Mouse (Mus musculus): ENCODE data around the gene Camkv. TPM values are rescaled to one million over a fixed set of nuclear protein-coding genes. Genes with fewer than 3 reads are reported as not detected.
A peak's percentile ranks its signal among the peaks of the same experiment; 100 is the strongest.

Camkv gene
- polyA plus RNA-seq, 1 experiment from 2014 or later, result 2.6 TPM

GRCm38 (mm10) chr9:107984754-107985055 lies 49.2 kb downstream of the Camkv start:
- DNase-seq (ENCODE audit: low spot score) (no peak), ATAC-seq (ENCODE audit: low read depth) (no peak)
- H3K36me3 ChIP-seq (ENCODE audit: control insufficient read depth, insufficient read depth, low read length), result peaks cover 9% of the 10 kb centered on the region; the same call in 1 of the 2 replicates
- peak overlapping the region; percentile 77 for H3K4me3 ChIP-seq (ENCODE audit: low read depth, low read length)
- 22% methylated on average over 9 of the region's 9 CpGs for WGBS
- no peaks in the 10 kb centered on the region for H3K27me3 ChIP-seq (replicated peaks; ENCODE audit: control insufficient read depth, insufficient read depth, low read length)
- H3K4me2 ChIP-seq (ENCODE audit: low read depth, low read length), result peak overlapping the region; percentile 74
- H3K9me3 ChIP-seq (ENCODE audit: control insufficient read depth, low read length), result no peaks in the 10 kb centered on the region
- peak overlapping the region; percentile 83 for H3K9ac ChIP-seq (ENCODE audit: low read depth, low read length)
- H3K4me1 ChIP-seq (ENCODE audit: control insufficient read depth, insufficient read depth, low read length), result peaks cover 38% of the 10 kb centered on the region
- H3K27ac ChIP-seq (replicated peaks; ENCODE audit: low read depth, low read length), result peak overlapping the region; percentile 98

- H3K9ac ChIP-seq (ENCODE audit: low read depth, low read length), result peak within 1 kb of the TSS; percentile 83
- no peaks in the 10 kb centered on the region for H3K27me3 ChIP-seq (replicated peaks; ENCODE audit: control insufficient read depth, insufficient read depth, low read length)
- peak within 1 kb of the TSS; percentile 74 for H3K4me2 ChIP-seq (ENCODE audit: low read depth, low read length)
- H3K4me1 ChIP-seq (ENCODE audit: control insufficient read depth, insufficient read depth, low read length), result peaks cover 35% of the 10 kb centered on the region
- peak; percentile 67 for ATAC-seq (ENCODE audit: low read depth)
- H3K27ac ChIP-seq (replicated peaks; ENCODE audit: low read depth, low read length), result peak within 1 kb of the TSS; percentile 98
- peak within 1 kb of the TSS; percentile 77 for H3K4me3 ChIP-seq (ENCODE audit: low read depth, low read length)
- peak; percentile 95 for DNase-seq (ENCODE audit: low spot score)
- H3K9me3 ChIP-seq (ENCODE audit: control insufficient read depth, low read length), result no peaks in the 10 kb centered on the region
- under 1% methylated on average over 43 of the region's 58 CpGs for WGBS
- peaks cover 9% of the 10 kb centered on the region; the same call in 1 of the 2 replicates for H3K36me3 ChIP-seq (ENCODE audit: control insufficient read depth, insufficient read depth, low read length)
Measured at GRCm38 (mm10) chr9:107985131-107986119, 50.0 kb downstream of the Camkv start, which contains the start of gene Inka1. Inka1 (minus strand) TSS chr9:107985879.

GRCm38 (mm10) chr9:107986376-107986775 lies 50.9 kb downstream of the Camkv start:
- H3K4me2 ChIP-seq (ENCODE audit: low read depth, low read length), result peak overlapping the region; percentile 74
- H3K9ac ChIP-seq (ENCODE audit: low read depth, low read length), result peak overlapping the region; percentile 83
- peaks cover 9% of the 10 kb centered on the region; the same call in 1 of the 2 replicates for H3K36me3 ChIP-seq (ENCODE audit: control insufficient read depth, insufficient read depth, low read length)
- no peaks in the 10 kb centered on the region for H3K27me3 ChIP-seq (replicated peaks; ENCODE audit: control insufficient read depth, insufficient read depth, low read length)
- DNase-seq (ENCODE audit: low spot score) (peak; percentile 91), ATAC-seq (ENCODE audit: low read depth) (peak; percentile 39; the same call in 1 of the 2 replicates)
- peak overlapping the region; percentile 77 for H3K4me3 ChIP-seq (ENCODE audit: low read depth, low read length)
- 6% methylated on average over 18 of the region's 18 CpGs for WGBS
- H3K9me3 ChIP-seq (ENCODE audit: control insufficient read depth, low read length), result no peaks in the 10 kb centered on the region
- peak overlapping the region; percentile 98 for H3K27ac ChIP-seq (replicated peaks; ENCODE audit: low read depth, low read length)
- peaks cover 25% of the 10 kb centered on the region for H3K4me1 ChIP-seq (ENCODE audit: control insufficient read depth, insufficient read depth, low read length)

- Histone ChIP-seq H3K27me3 (replicated peaks; ENCODE audit: control insufficient read depth, insufficient read depth, low read length) (no peaks in the 10 kb centered on the region), H3K4me3 (ENCODE audit: low read depth, low read length) (no peak overlapping the region), H3K9me3 (ENCODE audit: control insufficient read depth, low read length) (no peaks in the 10 kb centered on the region), H3K9ac (ENCODE audit: low read depth, low read length) (no peak overlapping the region), H3K36me3 (ENCODE audit: control insufficient read depth, insufficient read depth, low read length) (peaks cover 9% of the 10 kb centered on the region; the same call in 1 of the 2 replicates), H3K4me1 (ENCODE audit: control insufficient read depth, insufficient read depth, low read length) (peaks cover 16% of the 10 kb centered on the region), H3K4me2 (ENCODE audit: low read depth, low read length) (no peak overlapping the region), H3K27ac (replicated peaks; ENCODE audit: low read depth, low read length) (peak overlapping the region; percentile 58)
- WGBS, result 34% methylated on average over 3 of the region's 3 CpGs
- no peak for ATAC-seq (ENCODE audit: low read depth)
- peak; percentile 55 for DNase-seq (ENCODE audit: low spot score)
Measured at GRCm38 (mm10) chr9:107987950-107988349, 52.5 kb downstream of the Camkv start.

GRCm38 (mm10) chr9:107992197-107992596 lies 56.7 kb downstream of the Camkv start, which contains the start of gene Cdhr4:
Cdhr4 (plus strand) TSS chr9:107992497.
- no peak within 1 kb of the TSS for H3K4me3 ChIP-seq (ENCODE audit: low read depth, low read length)
- H3K27ac ChIP-seq (replicated peaks; ENCODE audit: low read depth, low read length), result no peak within 1 kb of the TSS
- H3K4me1 ChIP-seq (ENCODE audit: control insufficient read depth, insufficient read depth, low read length), result no peaks in the 10 kb centered on the region
- no peak for ATAC-seq (ENCODE audit: low read depth)
- WGBS, result 33% methylated on average over 2 of the region's 2 CpGs
- DNase-seq (ENCODE audit: low spot score), result peak; percentile 30
- no peak within 1 kb of the TSS for H3K4me2 ChIP-seq (ENCODE audit: low read depth, low read length)
- no peaks in the 10 kb centered on the region for H3K9me3 ChIP-seq (ENCODE audit: control insufficient read depth, low read length)
- no peaks in the 10 kb centered on the region for H3K27me3 ChIP-seq (replicated peaks; ENCODE audit: control insufficient read depth, insufficient read depth, low read length)
- no peaks in the 10 kb centered on the region for H3K36me3 ChIP-seq (ENCODE audit: control insufficient read depth, insufficient read depth, low read length)
- H3K9ac ChIP-seq (ENCODE audit: low read depth, low read length), result no peak within 1 kb of the TSS

GRCm38 (mm10) chr9:107993013-107993412 lies 57.5 kb downstream of the Camkv start:
- Histone ChIP-seq H3K4me1 (ENCODE audit: control insufficient read depth, insufficient read depth, low read length) (no peaks in the 10 kb centered on the region), H3K4me2 (ENCODE audit: low read depth, low read length) (no peak overlapping the region), H3K27ac (replicated peaks; ENCODE audit: low read depth, low read length) (no peak overlapping the region), H3K36me3 (ENCODE audit: control insufficient read depth, insufficient read depth, low read length) (no peaks in the 10 kb centered on the region), H3K27me3 (replicated peaks; ENCODE audit: control insufficient read depth, insufficient read depth, low read length) (no peaks in the 10 kb centered on the region), H3K9me3 (ENCODE audit: control insufficient read depth, low read length) (no peaks in the 10 kb centered on the region), H3K9ac (ENCODE audit: low read depth, low read length) (no peak overlapping the region), H3K4me3 (ENCODE audit: low read depth, low read length) (no peak overlapping the region)
- DNase-seq (ENCODE audit: low spot score), result no peak
- ATAC-seq (ENCODE audit: low read depth), result no peak
- 64% methylated on average over 11 of the region's 11 CpGs for WGBS

GRCm38 (mm10) chr9:107994464-107994863 lies 59.0 kb downstream of the Camkv start:
- ATAC-seq (ENCODE audit: low read depth) (no peak), DNase-seq (ENCODE audit: low spot score) (no peak)
- Histone ChIP-seq H3K4me3 (ENCODE audit: low read depth, low read length) (no peak overlapping the region), H3K4me2 (ENCODE audit: low read depth, low read length) (no peak overlapping the region), H3K36me3 (ENCODE audit: control insufficient read depth, insufficient read depth, low read length) (no peaks in the 10 kb centered on the region), H3K27me3 (replicated peaks; ENCODE audit: control insufficient read depth, insufficient read depth, low read length) (no peaks in the 10 kb centered on the region), H3K27ac (replicated peaks; ENCODE audit: low read depth, low read length) (no peak overlapping the region), H3K9ac (ENCODE audit: low read depth, low read length) (no peak overlapping the region), H3K9me3 (ENCODE audit: control insufficient read depth, low read length) (no peaks in the 10 kb centered on the region), H3K4me1 (ENCODE audit: control insufficient read depth, insufficient read depth, low read length) (no peaks in the 10 kb centered on the region)
- 59% methylated on average over 2 of the region's 2 CpGs for WGBS

- Histone ChIP-seq H3K9me3 (ENCODE audit: control insufficient read depth, low read length) (no peaks in the 10 kb centered on the region), H3K4me3 (ENCODE audit: low read depth, low read length) (no peak overlapping the region), H3K27ac (replicated peaks; ENCODE audit: low read depth, low read length) (no peak overlapping the region), H3K4me2 (ENCODE audit: low read depth, low read length) (no peak overlapping the region), H3K9ac (ENCODE audit: low read depth, low read length) (no peak overlapping the region), H3K4me1 (ENCODE audit: control insufficient read depth, insufficient read depth, low read length) (no peaks in the 10 kb centered on the region), H3K36me3 (ENCODE audit: control insufficient read depth, insufficient read depth, low read length) (no peaks in the 10 kb centered on the region), H3K27me3 (replicated peaks; ENCODE audit: control insufficient read depth, insufficient read depth, low read length) (no peaks in the 10 kb centered on the region)
- WGBS, result 94% methylated on average over 21 of the region's 21 CpGs
- DNase-seq (ENCODE audit: low spot score), result no peak
- ATAC-seq (ENCODE audit: low read depth), result no peak
Measured at GRCm38 (mm10) chr9:107995513-107995912, 60.0 kb downstream of the Camkv start.

Measured in embryonic facial prominence, embryonic 14.5 days (tissue).